Mouse (Mus musculus): Measurements from ENCODE around the gene Psmc3. TPM values are rescaled to one million over a fixed set of nuclear protein-coding genes. Genes with fewer than 3 reads are reported as not detected.
"Not testable (repeated sequence)": the region's sequence is repeated elsewhere in the genome, so short reads cannot be mapped to it uniquely, and the experiment has no call there.

The Psmc3 gene
- polyA plus RNA-seq, 1 experiment = 167 TPM

GRCm38 (mm10) chr2:91109241-91109640, 55.4 kb downstream of the Psmc3 start:
- H3K4me1 ChIP-seq (ENCODE audit: control insufficient read depth, insufficient read depth, insufficient read length, low read length) = peaks cover 4% of the 10 kb centered on the region
- H3K4me3 ChIP-seq (ENCODE audit: insufficient read depth, low read depth, low read length) = no peak overlapping the region
- peak overlapping the region; percentile 92 for H3K27ac ChIP-seq (replicated peaks; ENCODE audit: low read depth, low read length)

- Histone ChIP-seq H3K4me1 (ENCODE audit: control insufficient read depth, insufficient read depth, insufficient read length, low read length) (peaks cover 4% of the 10 kb centered on the region), H3K4me3 (ENCODE audit: insufficient read depth, low read depth, low read length) (no peak overlapping the region), H3K27ac (replicated peaks; ENCODE audit: low read depth, low read length) (peak overlapping the region; percentile 98)
These were observed 56.1 kb downstream of the Psmc3 start for GRCm38 (mm10) chr2:91109807-91110385.

GRCm38 (mm10) chr2:91110429-91110828, 56.6 kb downstream of the Psmc3 start:
- H3K4me1 ChIP-seq (ENCODE audit: control insufficient read depth, insufficient read depth, insufficient read length, low read length) = peaks cover 4% of the 10 kb centered on the region
- no peak overlapping the region for H3K4me3 ChIP-seq (ENCODE audit: insufficient read depth, low read depth, low read length)
- peak overlapping the region; percentile 98 for H3K27ac ChIP-seq (replicated peaks; ENCODE audit: low read depth, low read length)

GRCm38 (mm10) chr2:91111832-91112231, 58.0 kb downstream of the Psmc3 start:
- H3K4me3 ChIP-seq (ENCODE audit: insufficient read depth, low read depth, low read length); H3K27ac ChIP-seq (replicated peaks; ENCODE audit: low read depth, low read length); H3K4me1 ChIP-seq (ENCODE audit: control insufficient read depth, insufficient read depth, insufficient read length, low read length): not testable (repeated sequence)

- Histone ChIP-seq H3K4me3 (ENCODE audit: insufficient read depth, low read depth, low read length) (no peak overlapping the region), H3K4me1 (ENCODE audit: control insufficient read depth, insufficient read depth, insufficient read length, low read length) (peaks cover 4% of the 10 kb centered on the region), H3K27ac (replicated peaks; ENCODE audit: low read depth, low read length) (peak overlapping the region; percentile 71)
These were observed 58.7 kb downstream of the Psmc3 start for GRCm38 (mm10) chr2:91112491-91112890.

- Histone ChIP-seq H3K4me1 (ENCODE audit: control insufficient read depth, insufficient read depth, insufficient read length, low read length) (peaks cover 4% of the 10 kb centered on the region), H3K27ac (replicated peaks; ENCODE audit: low read depth, low read length) (no peak overlapping the region), H3K4me3 (ENCODE audit: insufficient read depth, low read depth, low read length) (no peak overlapping the region)
These were observed 59.5 kb downstream of the Psmc3 start for GRCm38 (mm10) chr2:91113334-91113733.

- peaks cover 4% of the 10 kb centered on the region for H3K4me1 ChIP-seq (ENCODE audit: control insufficient read depth, insufficient read depth, insufficient read length, low read length)
- no peak overlapping the region for H3K4me3 ChIP-seq (ENCODE audit: insufficient read depth, low read depth, low read length)
- H3K27ac ChIP-seq (replicated peaks; ENCODE audit: low read depth, low read length) = no peak overlapping the region
These were observed 60.0 kb downstream of the Psmc3 start for GRCm38 (mm10) chr2:91113852-91114251.

- H3K4me1 ChIP-seq (ENCODE audit: control insufficient read depth, insufficient read depth, insufficient read length, low read length) = peaks cover 2% of the 10 kb centered on the region; the same call in 1 of the 2 replicates
- peak overlapping the region; percentile 58 for H3K4me3 ChIP-seq (ENCODE audit: insufficient read depth, low read depth, low read length)
- no peak overlapping the region for H3K27ac ChIP-seq (replicated peaks; ENCODE audit: low read depth, low read length)
These were observed 61.2 kb downstream of the Psmc3 start for GRCm38 (mm10) chr2:91114781-91115577.

GRCm38 (mm10) chr2:91115578-91115970, 61.8 kb downstream of the Psmc3 start:
- Histone ChIP-seq H3K4me3 (ENCODE audit: insufficient read depth, low read depth, low read length) (peak overlapping the region; percentile 58), H3K4me1 (ENCODE audit: control insufficient read depth, insufficient read depth, insufficient read length, low read length) (peaks cover 2% of the 10 kb centered on the region; the same call in 1 of the 2 replicates), H3K27ac (replicated peaks; ENCODE audit: low read depth, low read length) (no peak overlapping the region)

Other genes with a start within 250 kb of the Psmc3 start
- gene Mtch2, start 206.9 kb upstream of the Psmc3 start, polyA plus RNA-seq (2012; ENCODE audit: insufficient read depth, insufficient read length, missing spikeins) = 906 and 910 TPM in 2 replicates
- 1.6 and 1.8 TPM in 2 replicates for gene C1qtnf4, start 168.1 kb upstream of the Psmc3 start, polyA plus RNA-seq (2012; ENCODE audit: insufficient read depth, insufficient read length, missing spikeins)
- gene Kbtbd4, start 149.3 kb upstream of the Psmc3 start, polyA plus RNA-seq (2012; ENCODE audit: insufficient read depth, insufficient read length, missing spikeins) = 13.0 and 13.2 TPM in 2 replicates
- 871 and 1,187 TPM in 2 replicates for gene Ndufs3, start 149.2 kb upstream of the Psmc3 start, polyA plus RNA-seq (2012; ENCODE audit: insufficient read depth, insufficient read length, missing spikeins)
- gene Celf1, start 113.6 kb upstream of the Psmc3 start, polyA plus RNA-seq (2012; ENCODE audit: insufficient read depth, insufficient read length, missing spikeins) = 42.6 and 48.6 TPM in 2 replicates
- 0.71 and 2.3 TPM in 2 replicates for gene Rapsn, start 18.4 kb upstream of the Psmc3 start, polyA plus RNA-seq (2012; ENCODE audit: insufficient read depth, insufficient read length, missing spikeins)
- gene Slc39a13, start 16.4 kb downstream of the Psmc3 start, polyA plus RNA-seq (2012; ENCODE audit: insufficient read depth, insufficient read length, missing spikeins) = 22.4 and 24.6 TPM in 2 replicates
- 7.6 and 9.3 TPM in 2 replicates for gene Spi1, start 28.4 kb downstream of the Psmc3 start, polyA plus RNA-seq (2012; ENCODE audit: insufficient read depth, insufficient read length, missing spikeins)
- not detected in 2 replicates for gene Mybpc3, start 64.1 kb downstream of the Psmc3 start, polyA plus RNA-seq (2012; ENCODE audit: insufficient read depth, insufficient read length, missing spikeins)
- gene Madd, start 129.8 kb downstream of the Psmc3 start, polyA plus RNA-seq (2012; ENCODE audit: insufficient read depth, insufficient read length, missing spikeins) = 2.3 and 4.0 TPM in 2 replicates
- gene Nr1h3, start 148.8 kb downstream of the Psmc3 start, polyA plus RNA-seq (2012; ENCODE audit: insufficient read depth, insufficient read length, missing spikeins) = 45.2 and 59.1 TPM in 2 replicates
- 24.6 and 27.9 TPM in 2 replicates for gene Acp2, start 148.9 kb downstream of the Psmc3 start, polyA plus RNA-seq (2012; ENCODE audit: insufficient read depth, insufficient read length, missing spikeins)
- gene Ddb2, start 183.0 kb downstream of the Psmc3 start, polyA plus RNA-seq (2012; ENCODE audit: insufficient read depth, insufficient read length, missing spikeins) = 3.7 and 5.7 TPM in 2 replicates
- 9.0 and 11.7 TPM in 2 replicates for gene Pacsin3, start 201.9 kb downstream of the Psmc3 start, polyA plus RNA-seq (2012; ENCODE audit: insufficient read depth, insufficient read length, missing spikeins)
- gene Arfgap2, start 211.0 kb downstream of the Psmc3 start, polyA plus RNA-seq (2012; ENCODE audit: insufficient read depth, insufficient read length, missing spikeins) = 35.0 and 35.6 TPM in 2 replicates

Data from brown adipose tissue, adult 24 weeks (tissue).